Comparison of ENCODE assay signal across 8 mouse cellular contexts in genomic region chr2:130294936-130295277, GRCm38 (mm10). TPM values are rescaled to one million over a fixed set of nuclear protein-coding genes. Genes with fewer than 3 reads are reported as not detected.
DNase-seq lines count a peak whose midpoint lies in the region; ATAC-seq lines count a peak whose summit lies in the region.

TSS of gene Ebf4 (plus strand) at chr2:130295169.

- ATAC-seq in hindbrain, embryonic 12.5 days (ENCODE audit: low FRiP score) = peak; percentile 68
- ATAC-seq in liver, embryonic 11.5 days (replicated peaks; ENCODE audit: low FRiP score) = peak; percentile 53; the same call in 1 of the 2 replicates
- ATAC-seq in neural tube, embryonic 12.5 days (ENCODE audit: low FRiP score, low read depth) = peak; percentile 77

- peaks cover 9% of the 10 kb centered on the region for H3K36me3 ChIP-seq in forebrain, embryonic 10.5 days (replicated peaks)
- no peaks in the 10 kb centered on the region for H3K36me3 ChIP-seq in hindbrain, embryonic 12.5 days
- H3K36me3 ChIP-seq in liver, embryonic 11.5 days (ENCODE audit: control insufficient read depth, insufficient read depth, low read length) = no peaks in the 10 kb centered on the region
- H3K36me3 ChIP-seq in neural tube, embryonic 12.5 days = no peaks in the 10 kb centered on the region

- H3K27me3 ChIP-seq in forebrain, embryonic 10.5 days (ENCODE audit: poor library complexity, severe bottlenecking) = peaks cover 66% of the 10 kb centered on the region
- H3K27me3 ChIP-seq in hindbrain, embryonic 12.5 days = peaks cover 21% of the 10 kb centered on the region
- peaks cover 70% of the 10 kb centered on the region for H3K27me3 ChIP-seq in liver, embryonic 11.5 days (replicated peaks; ENCODE audit: control insufficient read depth, insufficient read depth, low read length)
- H3K27me3 ChIP-seq in neural tube, embryonic 12.5 days (replicated peaks) = no peaks in the 10 kb centered on the region

- H3K4me2 ChIP-seq in hindbrain, embryonic 12.5 days (replicated peaks) = peak within 1 kb of the TSS; percentile 66
- H3K4me2 ChIP-seq in liver, embryonic 11.5 days = peak within 1 kb of the TSS; percentile 67
- peak within 1 kb of the TSS; percentile 75 for H3K4me2 ChIP-seq in neural tube, embryonic 12.5 days (replicated peaks)

- H3K9me3 ChIP-seq in forebrain, embryonic 10.5 days = no peaks in the 10 kb centered on the region
- H3K9me3 ChIP-seq in hindbrain, embryonic 12.5 days (replicated peaks) = no peaks in the 10 kb centered on the region
- H3K9me3 ChIP-seq in liver, embryonic 11.5 days (ENCODE audit: control insufficient read depth, low read length) = no peaks in the 10 kb centered on the region
- no peaks in the 10 kb centered on the region for H3K9me3 ChIP-seq in neural tube, embryonic 12.5 days

- H3K4me1 ChIP-seq in forebrain, embryonic 10.5 days = peaks cover 49% of the 10 kb centered on the region
- H3K4me1 ChIP-seq in hindbrain, embryonic 12.5 days = peaks cover 41% of the 10 kb centered on the region
- H3K4me1 ChIP-seq in liver, embryonic 11.5 days (replicated peaks; ENCODE audit: control insufficient read depth, insufficient read depth, low read length) = peaks cover 7% of the 10 kb centered on the region
- H3K4me1 ChIP-seq in neural tube, embryonic 12.5 days = peaks cover 31% of the 10 kb centered on the region

- peak within 1 kb of the TSS; percentile 78 for H3K4me3 ChIP-seq in forebrain, embryonic 10.5 days
- peak within 1 kb of the TSS; percentile 65 for H3K4me3 ChIP-seq in hindbrain, embryonic 12.5 days
- H3K4me3 ChIP-seq in liver, embryonic 11.5 days (ENCODE audit: low read depth, low read length) = peak within 1 kb of the TSS; percentile 71
- peak within 1 kb of the TSS; percentile 78 for H3K4me3 ChIP-seq in neural tube, embryonic 12.5 days

- H3K9ac ChIP-seq in hindbrain, embryonic 12.5 days = peak within 1 kb of the TSS; percentile 74
- peak within 1 kb of the TSS; percentile 61 for H3K9ac ChIP-seq in liver, embryonic 11.5 days (ENCODE audit: low read depth, low read length)
- H3K9ac ChIP-seq in neural tube, embryonic 12.5 days = peak within 1 kb of the TSS; percentile 80

- H3K27ac ChIP-seq in forebrain, embryonic 10.5 days = peak within 1 kb of the TSS; percentile 88
- H3K27ac ChIP-seq in hindbrain, embryonic 12.5 days = peak within 1 kb of the TSS; percentile 81
- no peak within 1 kb of the TSS for H3K27ac ChIP-seq in liver, embryonic 11.5 days (ENCODE audit: low read depth, low read length)
- H3K27ac ChIP-seq in neural tube, embryonic 12.5 days = peak within 1 kb of the TSS; percentile 50

- DNase-seq in kidney, adult 18-20 months = peak; percentile 41
- DNase-seq in kidney, adult 8-10 months = no peak
- peak; percentile 78 for DNase-seq in adrenal gland, postnatal 10 days
- peak; percentile 80 for DNase-seq in forebrain, embryonic 10.5 days (ENCODE audit: extremely low spot score, low spot score)
- DNase-seq in liver, embryonic 11.5 days (ENCODE audit: low spot score) = peak; percentile 64
- no peak for DNase-seq in spleen, postnatal 10 days (ENCODE audit: low spot score in 2 of 2)

- under 1% methylated on average over 39 of the region's 39 CpGs for WGBS in forebrain, embryonic 10.5 days
- WGBS in hindbrain, embryonic 12.5 days = 2% methylated on average over 39 of the region's 39 CpGs
- under 1% methylated on average over 39 of the region's 39 CpGs for WGBS in liver, embryonic 11.5 days
- WGBS in neural tube, embryonic 12.5 days = under 1% methylated on average over 39 of the region's 39 CpGs

RNA-seq across cellular contexts. Expression of gene Ebf4, which starts in this region (rescaled TPM):
- total RNA-seq in adrenal gland, postnatal 10 days (2021) = 1 to 10 TPM; 4.5 to 6.2 TPM
- 0.79 and 0.80 TPM in 2 replicates for polyA plus RNA-seq in forebrain, embryonic 10.5 days (2016; fragmentation: Nextera tagmentation; extraction: Ambion mirVana)
- 3.4 TPM in 2 replicates for polyA plus RNA-seq in hindbrain, embryonic 12.5 days (2016; fragmentation: Nextera tagmentation; extraction: Ambion mirVana)
- 0.78 and 0.81 TPM in 2 replicates for polyA plus RNA-seq in liver, embryonic 11.5 days (2014; fragmentation: Nextera tagmentation; extraction: Ambion mirVana)
- 3.8 and 4.3 TPM in 2 replicates for polyA plus RNA-seq in neural tube, embryonic 12.5 days (2016; fragmentation: Nextera tagmentation; extraction: Ambion mirVana)

Comparison
In these comparisons a context has a peak if more than half of its experiments do, and no peak if none do; other contexts are left out.
1. DNase-seq: peak in kidney, adult 18-20 months (single experiment) and adrenal gland, postnatal 10 days (single experiment); none in kidney, adult 8-10 months (0 of 2) and spleen, postnatal 10 days (0 of 2).
2. Peak in DNase-seq, H3K4me3 ChIP-seq and H3K27ac ChIP-seq in forebrain, embryonic 10.5 days; RNA of the gene not detected or under 1 TPM.
3. Peak in DNase-seq, ATAC-seq, H3K4me3 ChIP-seq, H3K9ac ChIP-seq and H3K4me2 ChIP-seq in liver, embryonic 11.5 days; RNA of the gene not detected or under 1 TPM.
4. Peak in every context shown above with its lines, with median percentiles within 50 percentile points of each other: H3K4me3 ChIP-seq, ATAC-seq, H3K4me2 ChIP-seq and H3K9ac ChIP-seq.